Mouse (Mus musculus): Measurements from ENCODE around the gene Dcbld2.
"Not testable (repeated sequence)": the region's sequence is repeated elsewhere in the genome, so short reads cannot be mapped to it uniquely, and the experiment has no call there.

Gene Dcbld2

GRCm38 (mm10) chr16:58450648-58451047 is 42.4 kb downstream of the Dcbld2 start:
- DNase-seq (ENCODE audit: low read depth), result no peak

GRCm38 (mm10) chr16:58451647-58452046 is 43.4 kb downstream of the Dcbld2 start:
- DNase-seq (ENCODE audit: low read depth), result no peak

GRCm38 (mm10) chr16:58453138-58453537 is 44.9 kb downstream of the Dcbld2 start:
- no peak for DNase-seq (ENCODE audit: low read depth)

GRCm38 (mm10) chr16:58453820-58454219 is 45.6 kb downstream of the Dcbld2 start:
- DNase-seq (ENCODE audit: low read depth), result no peak

GRCm38 (mm10) chr16:58454617-58455016 is 46.4 kb downstream of the Dcbld2 start:
- DNase-seq (ENCODE audit: low read depth), result peak; percentile 60

- no peak for DNase-seq (ENCODE audit: low read depth)
Measured at GRCm38 (mm10) chr16:58455118-58455517, 46.9 kb downstream of the Dcbld2 start.

GRCm38 (mm10) chr16:58456445-58456844 is 48.2 kb downstream of the Dcbld2 start:
- no peak for DNase-seq (ENCODE audit: low read depth)

- DNase-seq (ENCODE audit: low read depth), result no peak
Measured at GRCm38 (mm10) chr16:58456991-58457390, 48.7 kb downstream of the Dcbld2 start.

GRCm38 (mm10) chr16:58459966-58460365 is 51.7 kb downstream of the Dcbld2 start:
- not testable (repeated sequence) for DNase-seq (ENCODE audit: low read depth)

- no peak for DNase-seq (ENCODE audit: low read depth)
Measured at GRCm38 (mm10) chr16:58460386-58460785, 52.1 kb downstream of the Dcbld2 start.

GRCm38 (mm10) chr16:58461856-58462518 is 53.7 kb downstream of the Dcbld2 start:
- no peak for DNase-seq (ENCODE audit: low read depth)

- DNase-seq (ENCODE audit: low read depth), result no peak
Measured at GRCm38 (mm10) chr16:58462519-58462918, 54.3 kb downstream of the Dcbld2 start.

GRCm38 (mm10) chr16:58464051-58464450 is 55.8 kb downstream of the Dcbld2 start:
- DNase-seq (ENCODE audit: low read depth), result no peak

- DNase-seq (ENCODE audit: low read depth), result no peak
Measured at GRCm38 (mm10) chr16:58465412-58465811, 57.2 kb downstream of the Dcbld2 start.

GRCm38 (mm10) chr16:58470061-58470460 is 61.8 kb downstream of the Dcbld2 start:
- no peak for DNase-seq (ENCODE audit: low read depth)

- no peak for DNase-seq (ENCODE audit: low read depth)
Measured at GRCm38 (mm10) chr16:58470841-58471240, 62.6 kb downstream of the Dcbld2 start.

- DNase-seq (ENCODE audit: low read depth), result no peak
Measured at GRCm38 (mm10) chr16:58474875-58475274, 66.6 kb downstream of the Dcbld2 start.

GRCm38 (mm10) chr16:58475544-58476154 is 67.4 kb downstream of the Dcbld2 start:
- DNase-seq (ENCODE audit: low read depth), result no peak

- DNase-seq (ENCODE audit: low read depth), result no peak
Measured at GRCm38 (mm10) chr16:58476363-58476762, 68.1 kb downstream of the Dcbld2 start.

GRCm38 (mm10) chr16:58479898-58480448 is 71.7 kb downstream of the Dcbld2 start:
- DNase-seq (ENCODE audit: low read depth), result no peak

GRCm38 (mm10) chr16:58481219-58481905 is 73.1 kb downstream of the Dcbld2 start:
- no peak for DNase-seq (ENCODE audit: low read depth)

GRCm38 (mm10) chr16:58481906-58482270 is 73.6 kb downstream of the Dcbld2 start:
- no peak for DNase-seq (ENCODE audit: low read depth)

- DNase-seq (ENCODE audit: low read depth), result no peak
Measured at GRCm38 (mm10) chr16:58482296-58482695, 74.1 kb downstream of the Dcbld2 start.
